In genomic region chr11:120311561-120311960, GRCm38 (mm10) we compare ENCODE assay signal across 9 mouse cellular contexts. TPM values are rescaled to one million over a fixed set of nuclear protein-coding genes. Genes with fewer than 3 reads are reported as not detected.
DNase-seq lines count a peak whose midpoint lies in the region; ATAC-seq and TF ChIP-seq lines count a peak whose summit lies in the region.
"Had no signal": no experiment of that assay in that cellular context is flagged by ENCODE, and none has a peak within 500 bp of the region (broad histone marks: within the 10 kb centered on the region; RNA-seq: fewer than 3 reads in every experiment).

No protein-coding gene starts in this region.

- H3K4me1 ChIP-seq in erythroblast, embryonic 14.5 days (ENCODE audit: control insufficient read depth): peaks cover 59% of the 10 kb centered on the region
- H3K4me1 ChIP-seq in ES-Bruce4 (ENCODE audit: control insufficient read depth, insufficient read depth, low read length): peaks cover 3% of the 10 kb centered on the region
- H3K4me1 ChIP-seq in heart, embryonic 15.5 days (replicated peaks): peaks cover 47% of the 10 kb centered on the region
- peaks cover 58% of the 10 kb centered on the region for H3K4me1 ChIP-seq in liver, embryonic 15.5 days (replicated peaks)
- peaks cover 53% of the 10 kb centered on the region for H3K4me1 ChIP-seq in neural tube, embryonic 15.5 days

- ATAC-seq in erythroblast, adult 5-6 weeks (replicated peaks; ENCODE audit: low FRiP score, poor library complexity, severe bottlenecking): no peak
- no peak for ATAC-seq in heart, embryonic 15.5 days (replicated peaks; ENCODE audit: insufficient number of reproducible peaks, insufficient read depth, low FRiP score, low read depth)
- no peak for ATAC-seq in liver, embryonic 15.5 days (ENCODE audit: insufficient read depth)
- ATAC-seq in neural tube, embryonic 15.5 days (ENCODE audit: low FRiP score): no peak

- peak overlapping the region; percentile 66 for H3K4me3 ChIP-seq in erythroblast, embryonic 14.5 days (replicated peaks)
- H3K4me3 ChIP-seq in ES-Bruce4 (ENCODE audit: low read depth, low read length): peak overlapping the region; percentile 53
- H3K4me3 ChIP-seq in heart, embryonic 15.5 days: peak overlapping the region; percentile 51
- H3K4me3 ChIP-seq in liver, embryonic 15.5 days (replicated peaks): peak overlapping the region; percentile 64
- peak overlapping the region; percentile 44 for H3K4me3 ChIP-seq in neural tube, embryonic 15.5 days (replicated peaks)

- no peak for TF ChIP-seq EP300 in ES-Bruce4 (IDR thresholded peaks at IDR 0.05; ENCODE audit: insufficient read depth, low read depth, low read length)

- H3K27ac ChIP-seq in ES-Bruce4 (ENCODE audit: insufficient read depth, low read length): no peak overlapping the region
- peak overlapping the region; percentile 89 for H3K27ac ChIP-seq in heart, embryonic 15.5 days
- peak overlapping the region; percentile 51 for H3K27ac ChIP-seq in liver, embryonic 15.5 days (replicated peaks)
- H3K27ac ChIP-seq in neural tube, embryonic 15.5 days (replicated peaks): peak overlapping the region; percentile 89

- H3K9me3 ChIP-seq in erythroblast, embryonic 14.5 days (ENCODE audit: control insufficient read depth, low read length): peaks cover 2% of the 10 kb centered on the region; the same call in 1 of the 2 replicates
- H3K9me3 ChIP-seq in ES-Bruce4 (replicated peaks; ENCODE audit: control insufficient read depth, insufficient read depth, low read length, poor library complexity, severe bottlenecking): no peaks in the 10 kb centered on the region
- H3K9me3 ChIP-seq in heart, embryonic 15.5 days (replicated peaks): no peaks in the 10 kb centered on the region
- no peaks in the 10 kb centered on the region for H3K9me3 ChIP-seq in liver, embryonic 15.5 days (replicated peaks)
- H3K9me3 ChIP-seq in neural tube, embryonic 15.5 days (replicated peaks): no peaks in the 10 kb centered on the region

- peak overlapping the region; percentile 59 for H3K9ac ChIP-seq in ES-Bruce4 (ENCODE audit: low read depth, poor library complexity, severe bottlenecking)
- H3K9ac ChIP-seq in heart, embryonic 15.5 days: peak overlapping the region; percentile 67
- peak overlapping the region; percentile 70; the same call in 1 of the 2 replicates for H3K9ac ChIP-seq in liver, embryonic 15.5 days
- peak overlapping the region; percentile 57 for H3K9ac ChIP-seq in neural tube, embryonic 15.5 days (replicated peaks)

- no peak for DNase-seq in yolk sac, embryonic 10.5 days (ENCODE audit: low spot score)
- DNase-seq in adrenal gland, postnatal 4 days (ENCODE audit: low spot score in 2 of 2): no peak

- peak overlapping the region; percentile 85 for H3K4me2 ChIP-seq in heart, embryonic 15.5 days
- peak overlapping the region; percentile 95 for H3K4me2 ChIP-seq in liver, embryonic 15.5 days
- H3K4me2 ChIP-seq in neural tube, embryonic 15.5 days: peak overlapping the region; percentile 80

- H3K27me3 ChIP-seq in erythroblast, embryonic 14.5 days (ENCODE audit: control insufficient read depth): peaks cover 32% of the 10 kb centered on the region
- H3K27me3 ChIP-seq in ES-Bruce4 (ENCODE audit: control insufficient read depth, insufficient read depth, low read length, poor library complexity, severe bottlenecking): no peaks in the 10 kb centered on the region
- no peaks in the 10 kb centered on the region for H3K27me3 ChIP-seq in heart, embryonic 15.5 days
- H3K27me3 ChIP-seq in liver, embryonic 15.5 days: peaks cover 44% of the 10 kb centered on the region
- no peaks in the 10 kb centered on the region for H3K27me3 ChIP-seq in neural tube, embryonic 15.5 days (replicated peaks)

- H3K36me3 ChIP-seq in erythroblast, embryonic 14.5 days (ENCODE audit: control insufficient read depth): no peaks in the 10 kb centered on the region
- no peaks in the 10 kb centered on the region for H3K36me3 ChIP-seq in ES-Bruce4 (ENCODE audit: control insufficient read depth, insufficient read depth, low read length, poor library complexity, severe bottlenecking)
- no peaks in the 10 kb centered on the region for H3K36me3 ChIP-seq in heart, embryonic 15.5 days
- no peaks in the 10 kb centered on the region for H3K36me3 ChIP-seq in liver, embryonic 15.5 days (replicated peaks)
- H3K36me3 ChIP-seq in neural tube, embryonic 15.5 days: no peaks in the 10 kb centered on the region

- WGBS in heart, embryonic 15.5 days: 54% methylated on average over 10 of the region's 10 CpGs
- WGBS in liver, embryonic 15.5 days (ENCODE audit: insufficient replicate concordance): 63% methylated on average over 10 of the region's 10 CpGs
- 41% methylated on average over 10 of the region's 10 CpGs for WGBS in neural tube, embryonic 15.5 days

- no peak for TF ChIP-seq POLR2A in ES-Bruce4 (IDR thresholded peaks at IDR 0.05; ENCODE audit: insufficient read depth, low read length)

- no peak for TF ChIP-seq CTCF in ES-Bruce4 (IDR thresholded peaks at IDR 0.05; ENCODE audit: low read depth, low read length)

RNA-seq across cellular contexts. Expression of gene Actg1, which starts 36.8 kb away (rescaled TPM):
- 9.0 TPM in 2 replicates for polyA plus RNA-seq in erythroblast, embryonic 14.5 days (2012)
- total RNA-seq in erythroblast, adult 5-6 weeks (2015; ENCODE audit: low replicate concordance): 637 and 655 TPM in 2 replicates
- 301 and 341 TPM in 2 replicates for total RNA-seq in erythroblast, adult 5-6 weeks (2017; ENCODE audit: low replicate concordance)
- polyA plus RNA-seq in ES-Bruce4 (2011; ENCODE audit: insufficient read depth, insufficient read length, low read depth, missing spikeins): 2,484 and 2,505 TPM in 2 replicates
- polyA plus RNA-seq in heart, embryonic 15.5 days (2015; fragmentation: Nextera tagmentation; extraction: Ambion mirVana): 921 and 1,308 TPM in 2 replicates
- polyA plus RNA-seq in liver, embryonic 15.5 days (2015; fragmentation: Nextera tagmentation; extraction: Ambion mirVana): 559 and 587 TPM in 2 replicates
- 3,602 and 3,776 TPM in 2 replicates for polyA plus RNA-seq in neural tube, embryonic 15.5 days (2015; fragmentation: Nextera tagmentation; extraction: Ambion mirVana)
- 1,000 to 10,000 TPM in 1 of 2 experiments, 100 to 1,000 TPM in 1; 949 to 1,134 TPM for total RNA-seq in adrenal gland, postnatal 4 days (2021)

RNA-seq across cellular contexts. Expression of gene Fscn2, which starts 49.8 kb away (rescaled TPM):
- not detected in 2 replicates for polyA plus RNA-seq in erythroblast, embryonic 14.5 days (2012)
- not detected in 2 replicates for total RNA-seq in erythroblast, adult 5-6 weeks (2015; ENCODE audit: low replicate concordance)
- not detected in 2 replicates for total RNA-seq in erythroblast, adult 5-6 weeks (2017; ENCODE audit: low replicate concordance)
- polyA plus RNA-seq in ES-Bruce4 (2011; ENCODE audit: insufficient read depth, insufficient read length, low read depth, missing spikeins): not detected in 2 replicates
- 0.42 and 0.66 TPM in 2 replicates for polyA plus RNA-seq in heart, embryonic 15.5 days (2015; fragmentation: Nextera tagmentation; extraction: Ambion mirVana)
- polyA plus RNA-seq in liver, embryonic 15.5 days (2015; fragmentation: Nextera tagmentation; extraction: Ambion mirVana): not detected in 2 replicates
- 0.64 and 1.4 TPM in 2 replicates for polyA plus RNA-seq in neural tube, embryonic 15.5 days (2015; fragmentation: Nextera tagmentation; extraction: Ambion mirVana)
- under 1 TPM; 0.39 to 0.51 TPM for total RNA-seq in adrenal gland, postnatal 4 days (2021)
- polyA plus RNA-seq: cerebellum, adult 2 months had no signal

Comparison
In these comparisons a context has a peak if more than half of its experiments do, and no peak if none do; other contexts are left out.
1. RNA of gene Actg1, which starts 36.8 kb away (polyA plus RNA-seq): 3,602 to 3,776 TPM in neural tube, embryonic 15.5 days, 2,484 to 2,505 TPM in ES-Bruce4, 921 to 1,308 TPM in heart, embryonic 15.5 days and 559 to 587 TPM in liver, embryonic 15.5 days; 9.0 TPM in erythroblast, embryonic 14.5 days; every median in the first group is over 10 times any median in the second.
2. Peak in every context shown above with its lines, with median percentiles within 50 percentile points of each other: H3K4me3 ChIP-seq, H3K9ac ChIP-seq and H3K4me2 ChIP-seq.